Mouse (Mus musculus) erythroblast, embryonic 14.5 days (primary cell): Measurements from ENCODE around the gene Spata1.

Experiments used
- GATA1 ChIP-seq: IDR thresholded peaks from 2 replicates; pipeline ENCODE4 v1.6.1; 2012; ENCODE audit warnings: low read length, inconsistent platforms, mixed read lengths
- TAL1 ChIP-seq: IDR thresholded peaks from 3 replicates; pipeline ENCODE4 v1.6.1; 2012; ENCODE audit warnings: low read length, inconsistent platforms, mixed read lengths

GRCm38 (mm10) chr3:146417873-146418272, 81.7 kb downstream of the Spata1 start:
- TF ChIP-seq TAL1 (no peak), GATA1 (no peak)
